Mouse (Mus musculus) ES-E14 (cell line): ENCODE results near the gene Mesp2.

ENCODE experiments used
- HCFC1 ChIP-seq: IDR thresholded peaks from 2 replicates; pipeline ENCODE4 v1.6.1; 2012; ENCODE audit warnings: low read length, inconsistent platforms, borderline replicate concordance; ENCODE audit not compliant: insufficient read depth
- ZC3H11A ChIP-seq: IDR thresholded peaks from 2 replicates; pipeline ENCODE4 v1.6.1; 2012; ENCODE audit warnings: low read depth, mild to moderate bottlenecking, inconsistent platforms, low read length, borderline replicate concordance
- ZNF384 ChIP-seq: IDR thresholded peaks from 2 replicates; pipeline ENCODE4 v1.6.1; 2012; ENCODE audit warnings: low read depth, low read length, inconsistent platforms

DNA sequence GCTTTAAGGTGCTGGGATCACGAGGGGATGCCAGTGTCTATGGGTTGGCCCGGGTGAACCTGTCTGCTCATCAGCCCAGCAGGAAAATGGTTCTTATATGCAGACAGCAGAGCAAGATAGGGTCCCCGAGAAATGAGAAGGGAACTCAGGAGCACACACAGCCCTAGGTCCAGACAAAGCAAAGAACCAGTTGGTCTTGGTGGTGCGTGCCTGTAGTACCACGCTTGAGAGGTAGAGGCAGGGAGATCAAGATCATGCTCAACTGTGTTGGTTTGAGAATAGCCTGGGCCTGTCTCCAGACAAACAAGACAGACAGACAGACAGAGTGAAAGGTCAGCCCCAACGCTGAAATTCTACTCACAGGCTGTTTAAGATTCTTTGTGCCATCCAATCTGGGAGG, 11.0 kb upstream of the Mesp2 start:
- TF ChIP-seq ZNF384 (no peak), ZC3H11A (no peak), HCFC1 (no peak)
